Mouse (Mus musculus) hindbrain, embryonic 13.5 days (tissue): ENCODE results near the gene Hnrnpa1. TPM values are rescaled to one million over a fixed set of nuclear protein-coding genes. Genes with fewer than 3 reads are reported as not detected.

Experiments used
- microRNA counts: library from miRNA; unstranded; fragments of <30 nt; microRNA quantifications from one replicate; lab custom pipeline; 2016
- microRNA-seq: library from miRNA; unstranded; fragments of <30 nt; microRNA quantifications from one replicate; pipeline ENCODE4, GENCODE M21; 2016
- polyA plus RNA-seq: library from polyadenylated mRNA; unstranded; fragments of >200 nt; fragmentation: Nextera tagmentation; extraction: Ambion mirVana; gene quantifications from 2 replicates; pipeline ENCODE4 v1.2.1, GENCODE M21; 2015

The Hnrnpa1 gene
- polyA plus RNA-seq, 1 experiment from 2014 or later = 901 TPM

MicroRNA genes within 50 kb of the gene (microRNA counts, 519-probe panel; counts per million panel counts)
- 4,282 counts per million, percentile 71 among the panel's probes with 10 or more counts for microRNA mmu-miR-148b (lab: Ali Mortazavi, UCI)

Small RNAs within 50 kb of the gene (microRNA-seq; reads per million reads assigned to microRNA genes)
- gene Mir148b = 172 reads per million, percentile 57 among the genes with 10 or more reads in this experiment

Other genes with a start within 250 kb of the Hnrnpa1 start
- gene Hoxc8, start 249.8 kb upstream of the Hnrnpa1 start, polyA plus RNA-seq = 0.50 and 1.5 TPM in 2 replicates
- gene Hoxc6, start 242.2 kb upstream of the Hnrnpa1 start, polyA plus RNA-seq = 5.3 and 9.1 TPM in 2 replicates
- gene Hoxc4, start 221.5 kb upstream of the Hnrnpa1 start, polyA plus RNA-seq = 76.2 and 86.9 TPM in 2 replicates
- gene Smug1, start 73.3 kb upstream of the Hnrnpa1 start, polyA plus RNA-seq = 40.7 and 41.2 TPM in 2 replicates
- 143 and 144 TPM in 2 replicates for gene Cbx5, start 616 bp upstream of the Hnrnpa1 start, polyA plus RNA-seq
- gene Nfe2, start 18.0 kb downstream of the Hnrnpa1 start, polyA plus RNA-seq = 1.1 and 1.4 TPM in 2 replicates
- gene Copz1, start 32.3 kb downstream of the Hnrnpa1 start, polyA plus RNA-seq = 219 and 222 TPM in 2 replicates
- 0.23 and 0.34 TPM in 2 replicates for gene Gpr84, start 70.2 kb downstream of the Hnrnpa1 start, polyA plus RNA-seq
- 18.6 and 19.9 TPM in 2 replicates for gene Zfp385a, start 99.7 kb downstream of the Hnrnpa1 start, polyA plus RNA-seq
- 8.6 and 8.9 TPM in 2 replicates for gene Itga5, start 126.3 kb downstream of the Hnrnpa1 start, polyA plus RNA-seq
- not detected in 2 replicates for gene Gtsf1, start 190.0 kb downstream of the Hnrnpa1 start, polyA plus RNA-seq
- gene Gtsf2, start 208.0 kb downstream of the Hnrnpa1 start, polyA plus RNA-seq = not detected in 2 replicates
- gene Nckap1l, start 213.4 kb downstream of the Hnrnpa1 start, polyA plus RNA-seq = 1.7 and 2.3 TPM in 2 replicates